Mouse (Mus musculus) liver, postnatal 0 days (tissue): ENCODE data around the gene Ehd3.

Experiments
- CTCF ChIP-seq: sonication (generic); IDR thresholded peaks from 2 replicates; pipeline ENCODE4 v1.5.1; 2016; ENCODE audit warnings: antibody characterized with exemption, low read depth
- EP300 ChIP-seq: IDR thresholded peaks from 2 replicates; pipeline ENCODE4 v1.6.1; 2016; ENCODE audit warnings: antibody characterized with exemption, low read depth, mild to moderate bottlenecking

DNA sequence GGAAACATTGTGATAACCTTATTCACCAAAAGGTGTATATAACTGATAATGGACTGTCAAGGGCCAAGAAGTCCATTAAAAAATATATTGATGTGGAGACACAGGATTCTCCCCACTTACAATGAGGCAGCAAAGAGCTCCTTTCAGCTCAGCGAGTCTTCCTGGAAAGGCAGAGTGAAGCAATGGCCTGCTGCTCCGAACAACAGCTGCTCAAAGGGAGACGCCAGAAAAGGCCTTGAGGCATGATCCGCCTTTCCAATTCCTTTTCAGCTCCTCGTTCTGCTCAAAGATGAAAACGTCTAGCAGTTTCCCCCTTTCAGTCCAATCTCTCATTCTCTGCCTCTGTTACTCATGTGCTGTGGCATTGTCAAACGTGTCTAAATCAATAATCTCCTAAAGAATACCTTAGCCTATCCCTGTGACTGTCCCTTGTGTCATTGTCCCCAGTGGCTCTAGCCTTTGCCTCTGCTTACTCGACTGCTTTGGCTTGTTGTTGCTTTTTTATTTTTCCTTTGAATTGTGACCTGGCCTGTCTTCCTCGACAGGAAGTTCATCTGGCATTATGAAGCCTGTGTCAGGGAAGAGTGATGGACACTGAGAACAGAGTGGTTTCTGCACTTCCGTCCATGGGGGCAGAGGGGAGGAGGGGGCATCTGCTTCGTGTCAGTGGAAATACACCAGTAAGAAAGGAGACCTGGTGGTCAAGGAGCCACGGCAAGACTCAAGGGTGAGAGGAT is 13.5 kb upstream of the Ehd3 start:
- TF ChIP-seq CTCF: no peak
- TF ChIP-seq EP300: no peak
